Mouse (Mus musculus) embryo, embryonic 10 days (tissue): ENCODE measurements around the gene Tvp23b.

ENCODE experiments used
- DNase-seq: peaks from one replicate; pipeline ENCODE4 v3.0.0-alpha.2; 2015; ENCODE audit warnings: low spot score

Tvp23b gene

DNA sequence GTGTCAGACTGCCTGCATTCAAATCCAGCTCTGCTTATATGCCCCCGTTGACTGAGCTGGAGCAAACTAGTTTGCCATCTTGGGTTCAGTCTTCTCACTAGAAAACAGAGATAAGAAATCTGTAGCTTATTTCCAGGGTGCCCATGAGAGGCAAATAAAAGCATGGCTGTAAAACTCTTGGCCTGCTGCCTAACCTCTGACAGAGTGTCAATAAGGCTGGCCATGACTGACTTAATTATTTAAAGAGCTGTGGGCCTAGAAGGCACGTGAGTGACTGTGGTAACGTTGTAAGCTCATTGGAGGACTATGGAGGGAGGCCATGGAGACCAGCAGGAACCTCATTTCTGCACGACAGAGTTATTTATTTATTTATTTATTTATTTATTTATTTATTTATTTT lies 66.3 kb downstream of the Tvp23b start:
- no peak for DNase-seq

DNA sequence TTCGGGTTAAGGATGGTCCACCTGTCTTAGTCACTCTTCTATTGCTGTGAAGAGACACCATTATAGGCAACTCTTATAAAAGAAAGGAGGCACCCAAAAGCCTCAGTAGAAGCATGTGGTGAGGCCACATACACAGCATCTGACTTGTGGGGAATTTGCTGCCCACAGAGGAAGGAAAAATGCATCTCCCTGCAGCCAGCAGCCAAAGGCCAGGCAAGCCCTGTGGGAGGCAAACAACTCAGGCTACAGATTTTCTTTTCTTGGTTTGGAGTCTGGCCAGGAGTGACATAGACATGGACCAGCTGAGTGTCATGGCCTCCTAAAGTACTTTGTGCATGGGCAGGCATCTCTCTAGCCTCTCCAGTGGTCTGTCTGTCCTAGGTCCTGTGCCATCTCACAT lies 70.3 kb downstream of the Tvp23b start:
- no peak for DNase-seq

DNA sequence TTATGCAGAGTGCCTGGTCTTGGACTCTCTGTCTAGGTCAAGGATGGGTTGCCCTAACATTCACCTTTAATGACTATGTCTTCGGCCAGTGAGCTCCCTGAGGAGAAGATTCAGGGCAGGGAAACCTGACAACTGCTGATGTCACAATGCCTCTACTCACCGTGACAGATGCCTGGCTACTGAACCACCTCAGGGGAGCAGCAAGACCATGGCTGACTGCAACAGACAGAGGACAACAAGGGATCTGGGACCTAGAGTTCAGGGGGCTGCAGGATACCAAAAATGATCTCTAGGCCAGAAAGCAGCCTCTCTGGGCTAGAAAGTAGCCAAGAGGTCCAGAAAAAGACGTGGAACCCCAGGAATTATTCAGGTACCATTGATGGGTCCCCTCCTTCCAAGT lies 71.8 kb downstream of the Tvp23b start, which contains the start of gene Cdrt4:
Gene Cdrt4, plus strand, starts transcription at position 182 of the 400 bp plus-strand sequence.
- DNase-seq = no peak

DNA sequence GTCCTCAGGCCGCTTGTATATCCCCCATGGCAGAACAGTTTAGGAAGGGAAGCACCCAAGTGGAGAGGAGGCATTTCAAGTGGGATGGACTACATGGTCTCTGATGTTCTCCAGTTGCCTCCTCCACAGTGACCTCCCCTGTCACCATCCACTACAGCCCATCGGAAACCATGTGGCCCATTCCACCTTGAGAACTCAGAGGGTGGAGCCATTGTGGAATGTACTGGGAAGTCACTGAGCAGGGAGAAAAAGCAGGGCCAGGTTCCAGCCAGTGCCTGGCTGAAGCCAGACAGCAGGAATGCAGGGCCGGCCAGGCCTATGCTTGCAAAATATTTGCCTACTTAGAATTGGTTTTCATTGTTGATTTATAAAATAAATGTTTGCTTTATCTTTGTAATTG lies 75.5 kb downstream of the Tvp23b start:
- no peak for DNase-seq

DNA sequence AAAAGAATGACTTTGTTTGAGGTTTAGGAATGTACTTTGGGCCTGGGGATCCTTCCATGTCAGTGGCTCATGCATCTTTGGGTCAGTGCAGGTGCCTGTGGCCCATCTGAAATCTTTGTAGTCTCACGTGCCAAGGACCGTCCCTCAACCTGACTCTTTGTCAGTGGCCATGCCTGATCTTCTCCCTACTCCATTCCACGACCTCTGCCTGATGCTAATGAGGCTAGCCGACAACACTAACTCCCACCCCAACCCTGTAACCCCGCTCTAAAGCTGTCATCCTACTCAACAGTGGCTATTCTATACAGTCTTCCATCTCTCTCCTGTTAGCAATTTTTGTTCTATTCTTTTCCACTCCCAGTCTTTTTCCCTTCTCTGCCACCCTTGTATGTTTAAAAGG lies 75.9 kb downstream of the Tvp23b start:
- no peak for DNase-seq

DNA sequence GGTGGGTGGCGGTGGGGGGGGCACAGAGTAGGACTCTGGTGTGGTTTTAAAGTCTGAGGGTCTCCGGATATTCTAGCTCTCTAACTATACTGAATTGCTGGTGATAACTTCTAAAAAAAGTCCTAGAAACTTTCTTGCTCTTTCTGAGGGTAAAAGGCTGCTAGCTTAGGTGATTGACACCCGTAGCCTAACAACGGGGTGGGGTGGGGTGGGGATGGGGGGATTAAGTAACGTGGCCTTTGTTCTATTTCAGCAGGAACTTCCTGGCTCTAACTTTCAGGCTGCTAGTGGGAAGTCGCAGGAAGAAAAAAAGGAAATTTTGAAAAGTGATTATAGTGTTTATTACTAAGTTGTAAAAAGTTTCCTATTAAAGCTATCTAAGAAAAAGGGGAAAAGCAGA lies 76.5 kb downstream of the Tvp23b start:
- no peak for DNase-seq

DNA sequence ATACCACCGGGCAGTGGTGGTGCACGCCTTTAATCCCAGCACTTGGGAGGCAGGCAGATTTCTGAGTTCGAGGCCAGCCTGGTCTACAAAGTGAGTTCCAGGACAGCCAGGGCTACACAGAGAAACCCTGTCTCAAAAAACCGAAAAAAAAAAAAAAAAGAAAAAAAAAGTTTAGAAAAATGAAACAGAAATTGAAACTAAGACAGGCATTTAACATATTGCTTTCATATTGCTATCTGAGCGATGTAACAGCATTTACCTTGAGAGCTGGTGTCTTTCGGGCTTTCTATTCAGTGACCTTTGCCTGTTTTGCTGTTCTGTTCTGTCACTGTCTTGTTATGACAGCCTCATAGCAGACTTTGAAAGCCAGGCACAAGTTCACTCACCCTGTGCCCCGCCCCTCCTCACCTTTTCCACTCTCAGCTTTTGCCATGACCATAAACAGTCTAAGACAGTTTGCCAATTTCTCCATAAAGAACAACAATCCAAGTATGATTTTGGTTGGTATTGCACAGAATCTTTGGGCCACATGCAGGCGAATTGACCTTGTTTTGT lies 78.4 kb downstream of the Tvp23b start:
- no peak for DNase-seq

DNA sequence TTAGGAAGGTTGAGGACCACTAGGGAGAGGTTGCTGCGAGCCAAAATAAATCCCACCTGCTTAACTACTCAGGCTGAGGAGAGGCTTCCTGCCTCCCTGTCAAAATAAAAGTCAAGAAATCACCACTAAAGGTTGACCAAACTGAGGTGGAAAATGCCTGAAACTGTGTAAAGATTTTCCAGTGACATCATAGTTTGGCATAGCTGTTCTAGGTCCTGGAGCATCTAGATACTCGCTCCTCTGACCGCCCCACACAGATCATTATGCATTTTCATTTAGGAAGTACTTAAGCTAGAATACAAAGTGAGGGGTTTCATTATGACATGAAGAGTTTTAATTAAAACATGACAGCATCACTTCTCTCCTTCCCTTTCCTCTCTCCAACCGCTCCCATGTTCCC lies 84.0 kb downstream of the Tvp23b start:
- DNase-seq = no peak

DNA sequence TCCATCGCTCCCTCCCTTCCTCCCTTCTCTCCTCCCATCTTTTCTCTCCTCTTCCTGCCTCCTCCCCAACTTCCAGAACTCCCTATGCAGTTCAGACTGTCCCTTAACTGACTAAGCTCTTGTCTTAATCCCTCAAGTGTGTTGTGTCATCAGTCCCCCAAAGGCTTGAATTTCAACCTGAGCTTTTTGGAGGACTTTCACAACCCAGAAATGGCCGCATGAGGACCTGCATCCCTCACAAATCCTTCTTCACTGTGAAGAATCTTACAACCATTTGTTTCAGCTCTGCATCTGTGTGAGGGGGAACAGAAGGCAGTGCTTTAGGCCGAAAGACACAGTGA lies 87.1 kb downstream of the Tvp23b start:
- no peak for DNase-seq
